In genomic region chr12:108536461-108536860, GRCm38 (mm10) we compare ENCODE assay signal across 13 mouse cellular contexts. TPM values are rescaled to one million over a fixed set of nuclear protein-coding genes. Genes with fewer than 3 reads are reported as not detected.
A peak's percentile ranks its signal among the peaks of the same experiment; 100 is the strongest.
DNase-seq lines count a peak whose midpoint lies in the region; ATAC-seq and TF ChIP-seq lines count a peak whose summit lies in the region.
"Had no signal": no experiment of that assay in that cellular context is flagged by ENCODE, and none has a peak within 500 bp of the region (broad histone marks: within the 10 kb centered on the region; RNA-seq: fewer than 3 reads in every experiment).

No protein-coding gene starts in this region.

- H3K27ac ChIP-seq in hindbrain, embryonic 11.5 days (ENCODE audit: low read depth, low read length): no peak overlapping the region
- H3K27ac ChIP-seq in hindbrain, embryonic 12.5 days: no peak overlapping the region
- H3K27ac ChIP-seq in thymus, adult 2 months (ENCODE audit: control insufficient read depth, insufficient read depth, low read length): no peak overlapping the region
- no peak overlapping the region for H3K27ac ChIP-seq in midbrain, embryonic 14.5 days (replicated peaks; ENCODE audit: low read depth, low read length)
- H3K27ac ChIP-seq: hindbrain, embryonic 10.5 days; macrophage; stomach, embryonic 15.5 days had no signal

- H3K4me3 ChIP-seq in hindbrain, embryonic 11.5 days (ENCODE audit: low read depth, low read length): no peak overlapping the region
- H3K4me3 ChIP-seq in hindbrain, embryonic 12.5 days: no peak overlapping the region
- no peak overlapping the region for H3K4me3 ChIP-seq in thymus, adult 2 months (ENCODE audit: control insufficient read depth, insufficient read depth, low read length)
- no peak overlapping the region for H3K4me3 ChIP-seq in midbrain, embryonic 14.5 days (replicated peaks; ENCODE audit: low read depth, low read length)
- H3K4me3 ChIP-seq: hindbrain, embryonic 10.5 days; stomach, embryonic 15.5 days had no signal

- TF ChIP-seq CTCF in thymus, adult 2 months (IDR thresholded peaks at IDR 0.05; ENCODE audit: borderline replicate concordance, control insufficient read depth, extremely low read depth, insufficient read depth, low read length, poor library complexity): peak; percentile 44; the same call in 1 of the 2 replicates

- no peak for TF ChIP-seq POLR2A in thymus, adult 2 months (IDR thresholded peaks at IDR 0.05; ENCODE audit: control insufficient read depth, extremely low read depth, insufficient read depth, low read length, poor library complexity)

- no peak overlapping the region for H3K4me2 ChIP-seq in hindbrain, embryonic 11.5 days (replicated peaks; ENCODE audit: low read depth, low read length)
- no peak overlapping the region for H3K4me2 ChIP-seq in hindbrain, embryonic 12.5 days (replicated peaks)
- H3K4me2 ChIP-seq in midbrain, embryonic 14.5 days (ENCODE audit: low read length): no peak overlapping the region
- H3K4me2 ChIP-seq: stomach, embryonic 15.5 days had no signal

- DNase-seq in hindbrain, embryonic 11.5 days (ENCODE audit: low spot score): peak; percentile 49
- DNase-seq in thymus, adult 2 months: no peak
- DNase-seq in thymus, adult 18-20 months: no peak
- peak; percentile 45 for DNase-seq in embryo, embryonic 10.5 days (ENCODE audit: low spot score)
- DNase-seq in thymus, postnatal 4 days: peak; percentile 51
- DNase-seq in Muller cell, postnatal 12 days (ENCODE audit: inconsistent ontology term): no peak
- no peak for DNase-seq in midbrain, embryonic 14.5 days
- DNase-seq: layer of hippocampus, postnatal 36 days had no signal

- H3K9me3 ChIP-seq in hindbrain, embryonic 11.5 days (ENCODE audit: control insufficient read depth, low read length): no peaks in the 10 kb centered on the region
- no peaks in the 10 kb centered on the region for H3K9me3 ChIP-seq in hindbrain, embryonic 12.5 days (replicated peaks)
- H3K9me3 ChIP-seq in midbrain, embryonic 14.5 days (ENCODE audit: control insufficient read depth, low read length): no peaks in the 10 kb centered on the region
- H3K9me3 ChIP-seq: hindbrain, embryonic 10.5 days; stomach, embryonic 15.5 days had no signal

- H3K27me3 ChIP-seq in hindbrain, embryonic 11.5 days (ENCODE audit: control insufficient read depth, insufficient read depth, low read length): no peaks in the 10 kb centered on the region
- H3K27me3 ChIP-seq in hindbrain, embryonic 12.5 days: no peaks in the 10 kb centered on the region
- H3K27me3 ChIP-seq in thymus, adult 2 months (ENCODE audit: control insufficient read depth, insufficient read depth, low read length): no peaks in the 10 kb centered on the region
- H3K27me3 ChIP-seq in midbrain, embryonic 14.5 days (ENCODE audit: control insufficient read depth, insufficient read depth, low read length): no peaks in the 10 kb centered on the region
- H3K27me3 ChIP-seq: stomach, embryonic 15.5 days had no signal

- WGBS in hindbrain, embryonic 11.5 days: 72% methylated on average over 10 of the region's 10 CpGs
- 66% methylated on average over 10 of the region's 10 CpGs for WGBS in hindbrain, embryonic 12.5 days
- 75% methylated on average over 10 of the region's 10 CpGs for WGBS in thymus, adult 2 months
- 69% methylated on average over 10 of the region's 10 CpGs for WGBS in midbrain, embryonic 14.5 days

- no peak for ATAC-seq in hindbrain, embryonic 11.5 days (ENCODE audit: low FRiP score)
- ATAC-seq in hindbrain, embryonic 12.5 days (ENCODE audit: low FRiP score): no peak
- no peak for ATAC-seq in midbrain, embryonic 14.5 days (ENCODE audit: low FRiP score, low TSS enrichment)
- ATAC-seq: forebrain, embryonic 16.5 days had no signal

- H3K9ac ChIP-seq in hindbrain, embryonic 11.5 days (ENCODE audit: low read depth, low read length): no peak overlapping the region
- no peak overlapping the region for H3K9ac ChIP-seq in hindbrain, embryonic 12.5 days
- H3K9ac ChIP-seq in midbrain, embryonic 14.5 days (replicated peaks; ENCODE audit: low read length): no peak overlapping the region
- H3K9ac ChIP-seq: stomach, embryonic 15.5 days had no signal

- no peaks in the 10 kb centered on the region for H3K4me1 ChIP-seq in hindbrain, embryonic 11.5 days (replicated peaks; ENCODE audit: control insufficient read depth, insufficient read depth, low read length)
- no peaks in the 10 kb centered on the region for H3K4me1 ChIP-seq in hindbrain, embryonic 12.5 days
- no peaks in the 10 kb centered on the region for H3K4me1 ChIP-seq in thymus, adult 2 months (replicated peaks; ENCODE audit: control insufficient read depth, insufficient read depth, low read length)
- no peaks in the 10 kb centered on the region for H3K4me1 ChIP-seq in midbrain, embryonic 14.5 days (ENCODE audit: control insufficient read depth, insufficient read depth, low read length)
- H3K4me1 ChIP-seq: hindbrain, embryonic 10.5 days; stomach, embryonic 15.5 days had no signal

- peaks cover 3% of the 10 kb centered on the region; the same call in 1 of the 2 replicates for H3K36me3 ChIP-seq in hindbrain, embryonic 11.5 days (ENCODE audit: control insufficient read depth, insufficient read depth, low read length)
- H3K36me3 ChIP-seq in hindbrain, embryonic 12.5 days: peaks cover 52% of the 10 kb centered on the region
- H3K36me3 ChIP-seq in thymus, adult 2 months (ENCODE audit: control insufficient read depth, insufficient read depth, low read length): no peaks in the 10 kb centered on the region
- H3K36me3 ChIP-seq in midbrain, embryonic 14.5 days (ENCODE audit: control insufficient read depth, insufficient read depth, low read length): peaks cover 46% of the 10 kb centered on the region
- H3K36me3 ChIP-seq: stomach, embryonic 15.5 days had no signal

RNA-seq across cellular contexts. Expression of gene Evl, which starts 18.1 kb away (rescaled TPM):
- 109 and 121 TPM in 2 replicates for polyA plus RNA-seq in hindbrain, embryonic 11.5 days (2014; fragmentation: Nextera tagmentation; extraction: Ambion mirVana)
- polyA plus RNA-seq in hindbrain, embryonic 12.5 days (2016; fragmentation: Nextera tagmentation; extraction: Ambion mirVana): 134 and 147 TPM in 2 replicates
- 147 and 172 TPM in 2 replicates for polyA plus RNA-seq in thymus, adult 2 months (2012; rRNA removed)
- 280 and 314 TPM in 2 replicates for polyA plus RNA-seq in midbrain, embryonic 14.5 days (2014; fragmentation: Nextera tagmentation; extraction: Ambion mirVana)

Comparison
In these comparisons a context has a peak if more than half of its experiments do, and no peak if none do; other contexts are left out.
1. DNase-seq: peak in hindbrain, embryonic 11.5 days (single experiment), embryo, embryonic 10.5 days (single experiment) and thymus, postnatal 4 days (single experiment); none in thymus, adult 2 months (single experiment), thymus, adult 18-20 months (0 of 2), Muller cell, postnatal 12 days (single experiment) and midbrain, embryonic 14.5 days (single experiment).